Mouse (Mus musculus): Measurements from ENCODE around the gene Gm28230.

The Gm28230 gene

DNA sequence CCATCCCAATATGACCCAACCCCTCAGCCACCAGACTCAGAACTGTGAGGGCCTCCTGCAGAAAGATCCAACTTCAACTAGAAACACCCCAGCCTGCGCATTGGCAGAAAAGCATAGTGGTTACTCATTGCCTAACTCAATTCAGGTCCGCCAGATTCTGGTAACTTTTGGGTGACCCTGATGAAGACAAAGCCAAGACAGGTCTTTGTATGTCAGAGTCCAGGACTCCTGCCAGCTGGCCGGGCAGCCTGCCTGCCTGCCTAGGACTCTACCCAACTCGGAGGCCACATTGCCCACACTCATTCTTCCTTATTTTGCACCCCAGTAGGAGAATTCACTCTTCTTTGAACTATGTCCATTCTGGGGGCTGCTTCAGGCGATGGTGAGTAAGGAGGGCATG is at the start of gene Gm28230:
Gm28230 (plus strand) TSS at position 178 of the 400 bp plus-strand sequence.
- in situ Hi-C loops (cut with MboI), result no loop called here

DNA sequence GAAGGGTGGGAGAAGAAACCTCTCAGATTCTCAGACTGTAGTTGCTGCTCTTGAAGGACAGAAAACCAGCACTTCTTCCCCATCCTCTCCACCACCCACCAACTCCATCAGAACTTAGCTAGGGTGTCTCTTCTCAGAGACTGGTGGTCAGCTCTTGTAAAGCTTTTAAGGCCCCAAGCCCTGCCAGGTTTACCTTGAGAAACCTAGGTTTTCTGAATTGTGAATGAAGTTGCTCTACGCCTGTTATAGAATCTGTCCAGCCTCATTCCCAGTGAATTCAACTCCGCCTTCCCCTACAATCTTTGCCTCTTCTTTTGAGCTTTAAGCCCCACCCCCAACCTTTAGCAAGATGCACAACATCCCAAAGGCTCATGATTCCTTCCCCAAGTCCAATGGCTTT is 49.4 kb upstream of the Gm28230 start:
- in situ Hi-C loops (cut with MboI), result no loop called here

DNA sequence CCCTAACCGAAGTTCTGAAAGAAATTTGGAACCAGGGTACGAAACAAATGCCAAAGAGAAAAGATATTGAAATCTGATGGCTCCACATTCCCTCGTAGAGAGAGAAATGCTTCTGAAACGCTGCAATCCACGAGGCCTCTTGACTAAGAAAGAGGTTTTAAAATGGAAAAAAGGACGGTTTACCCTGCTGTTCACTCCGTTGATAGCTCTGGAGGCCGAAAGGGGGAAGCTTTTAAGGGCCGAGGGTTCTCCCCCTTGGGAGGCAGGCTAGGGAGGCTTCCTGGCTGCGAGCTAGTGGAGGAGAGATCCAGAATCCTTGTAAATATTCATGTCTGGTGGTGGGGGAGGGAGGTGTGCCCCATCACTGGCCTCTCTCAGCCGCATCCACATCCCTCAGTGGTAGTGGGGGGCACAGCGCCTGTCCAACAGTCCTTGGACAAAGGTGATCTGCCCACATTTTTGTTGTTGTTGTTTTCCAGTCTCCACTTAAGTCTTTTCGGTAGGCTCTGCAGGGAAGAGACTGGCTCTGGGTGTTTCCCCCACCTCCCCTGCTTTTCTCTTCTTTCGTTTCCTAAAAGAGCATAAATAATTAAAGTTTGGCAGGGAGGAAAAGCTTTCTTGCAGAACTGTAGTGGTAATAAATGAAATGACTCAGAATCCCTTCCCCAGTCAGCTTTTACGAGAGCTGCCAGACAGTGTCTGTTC is 47.5 kb upstream of the Gm28230 start, which contains the start of gene Hoxd11:
Hoxd11 (plus strand) TSS at position 667 of the 705 bp plus-strand sequence.
- in situ Hi-C loops (cut with MboI), result no loop called here

DNA sequence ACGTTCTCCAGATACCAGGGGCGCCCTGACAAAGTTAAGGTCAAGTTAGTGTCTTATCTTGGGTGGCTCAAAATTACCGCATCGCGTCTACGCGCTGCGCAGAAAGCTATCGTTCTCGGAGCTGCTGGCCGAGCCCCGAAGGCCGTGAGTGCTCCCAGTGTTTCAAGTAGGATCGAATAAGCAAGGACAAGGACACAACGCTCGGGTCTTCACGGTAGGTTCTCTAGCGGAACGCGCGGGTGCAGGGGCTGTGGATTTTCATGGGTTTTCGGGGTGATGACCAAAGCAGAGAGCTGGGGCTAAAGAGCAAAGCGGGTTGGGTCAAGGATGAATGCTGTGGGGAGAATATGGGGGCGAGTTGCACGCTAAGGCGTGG is 46.9 kb upstream of the Gm28230 start:
- in situ Hi-C loops (cut with MboI), result no loop called here

DNA sequence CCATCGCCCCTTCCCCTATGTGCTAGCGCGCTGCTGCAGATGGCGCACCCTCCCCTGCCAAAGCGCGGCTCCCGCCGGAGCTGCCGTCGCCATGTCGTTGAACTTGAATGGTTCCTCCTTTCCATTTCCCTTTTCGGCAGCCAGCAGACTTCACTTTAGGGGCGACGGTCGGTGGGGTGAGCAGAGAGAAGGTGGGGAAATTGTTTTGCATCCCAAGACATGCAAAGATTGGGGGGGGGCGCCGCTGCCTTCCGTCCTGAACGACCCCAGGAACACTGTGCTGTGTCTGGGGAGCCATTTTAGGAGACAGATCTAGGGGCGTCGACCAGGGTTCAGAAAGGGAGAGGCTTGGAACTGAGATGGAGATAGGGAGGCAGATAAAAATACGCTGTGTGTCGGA is 46.5 kb upstream of the Gm28230 start:
- in situ Hi-C loops (cut with MboI), result no loop called here

DNA sequence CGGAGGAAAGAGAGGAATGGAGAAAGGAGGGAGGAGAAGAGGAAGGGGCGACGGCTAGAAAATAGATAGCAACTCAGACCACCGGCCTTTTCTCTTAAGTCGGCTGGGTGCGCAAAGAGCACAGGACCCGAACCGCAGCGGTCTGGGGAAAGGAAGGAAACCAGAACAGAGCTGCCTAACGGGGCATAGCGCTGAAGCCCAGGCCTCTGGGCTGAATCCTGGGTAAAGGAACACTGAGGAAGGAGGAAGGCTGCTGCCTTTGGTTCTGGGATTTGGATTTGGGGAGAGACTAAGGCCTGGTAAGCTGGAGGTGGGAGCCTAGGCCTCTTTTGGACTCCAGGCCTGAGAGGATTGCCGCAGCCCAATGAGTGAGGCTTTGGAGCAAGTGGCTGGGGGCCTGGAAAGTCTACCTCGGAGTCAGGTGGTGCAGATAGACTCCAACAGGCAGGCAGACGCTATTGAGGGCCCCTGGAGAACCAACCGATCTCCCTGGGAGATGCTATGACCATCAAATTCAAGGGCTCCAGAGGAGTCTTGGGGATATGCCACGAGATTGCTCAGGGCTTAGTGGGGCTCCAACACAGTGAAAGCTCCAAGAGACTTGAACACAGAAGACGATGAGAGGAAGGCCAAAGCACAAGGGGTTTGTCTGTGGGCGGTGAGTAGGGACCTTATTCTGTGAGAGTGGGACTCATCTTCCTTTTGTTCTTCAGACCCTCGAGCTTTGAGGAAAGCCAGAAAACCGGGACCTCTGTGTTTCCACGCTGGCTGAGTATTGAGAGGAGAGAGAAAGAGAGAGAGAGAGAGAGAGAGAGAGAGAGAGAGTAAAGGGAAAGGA is 45.7 kb upstream of the Gm28230 start:
- in situ Hi-C loops (cut with MboI), result no loop called here

DNA sequence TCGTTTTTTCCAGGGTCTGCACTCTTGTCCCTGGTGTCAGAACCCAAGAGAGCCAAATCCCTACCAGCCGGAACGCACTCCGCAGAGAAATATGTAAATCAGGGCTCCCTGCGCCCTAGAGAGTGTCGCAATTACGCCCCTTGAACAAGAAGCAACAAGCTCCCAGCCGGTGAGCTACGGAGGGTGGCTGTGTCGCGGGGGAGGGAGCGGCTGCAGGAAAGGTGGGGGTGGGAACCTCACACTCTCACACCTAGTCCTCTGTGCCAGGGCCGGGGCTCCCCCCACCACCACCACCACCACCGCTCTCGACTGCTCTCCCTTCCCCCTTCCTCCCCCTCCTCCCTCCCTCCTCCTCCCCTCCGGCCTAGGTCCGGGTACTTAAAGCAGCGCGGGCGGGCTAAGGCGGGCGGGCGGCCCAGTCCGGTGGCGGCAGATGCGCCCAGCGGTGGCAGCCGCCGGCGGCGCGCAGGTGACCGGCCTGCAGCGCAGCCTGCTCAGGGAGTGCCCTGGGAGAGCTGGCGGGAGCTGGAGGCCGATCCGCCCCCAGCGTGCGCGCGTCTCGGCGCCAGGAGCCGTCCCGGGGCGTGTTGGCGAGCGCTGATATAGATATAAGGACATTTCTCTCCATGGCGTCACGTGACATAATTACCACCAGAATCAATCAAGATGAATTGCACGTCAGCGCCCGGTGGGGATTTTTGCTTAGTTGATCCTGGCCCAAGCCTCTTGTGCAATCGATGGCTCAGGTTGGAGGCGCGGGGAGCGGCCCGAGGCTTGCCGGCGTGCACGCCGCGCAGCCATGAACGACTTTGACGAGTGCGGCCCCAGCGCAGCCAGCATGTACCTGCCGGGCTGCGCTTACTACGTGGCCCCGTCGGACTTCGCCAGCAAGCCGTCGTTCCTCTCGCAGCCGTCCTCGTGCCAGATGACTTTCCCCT is 44.7 kb upstream of the Gm28230 start:
- in situ Hi-C loops (cut with MboI), result no loop called here

DNA sequence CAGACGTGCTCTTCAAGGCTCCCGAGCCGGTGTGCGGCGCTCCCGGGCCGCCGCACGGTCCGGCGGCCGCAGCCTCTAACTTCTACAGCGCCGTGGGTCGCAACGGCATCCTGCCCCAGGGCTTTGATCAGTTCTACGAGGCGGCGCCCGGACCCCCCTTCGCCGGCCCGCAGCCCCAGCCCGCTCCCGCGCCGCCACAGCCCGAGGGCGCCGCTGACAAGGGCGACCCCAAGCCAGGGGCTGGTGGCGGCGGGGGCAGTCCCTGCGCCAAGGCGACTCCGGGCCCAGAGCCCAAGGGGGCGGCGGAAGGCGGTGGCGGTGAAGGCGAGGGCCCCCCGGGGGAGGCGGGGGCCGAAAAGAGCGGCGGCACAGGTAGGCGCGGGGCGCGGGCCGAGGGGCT is 43.7 kb upstream of the Gm28230 start:
- in situ Hi-C loops (cut with MboI), result no loop called here

DNA sequence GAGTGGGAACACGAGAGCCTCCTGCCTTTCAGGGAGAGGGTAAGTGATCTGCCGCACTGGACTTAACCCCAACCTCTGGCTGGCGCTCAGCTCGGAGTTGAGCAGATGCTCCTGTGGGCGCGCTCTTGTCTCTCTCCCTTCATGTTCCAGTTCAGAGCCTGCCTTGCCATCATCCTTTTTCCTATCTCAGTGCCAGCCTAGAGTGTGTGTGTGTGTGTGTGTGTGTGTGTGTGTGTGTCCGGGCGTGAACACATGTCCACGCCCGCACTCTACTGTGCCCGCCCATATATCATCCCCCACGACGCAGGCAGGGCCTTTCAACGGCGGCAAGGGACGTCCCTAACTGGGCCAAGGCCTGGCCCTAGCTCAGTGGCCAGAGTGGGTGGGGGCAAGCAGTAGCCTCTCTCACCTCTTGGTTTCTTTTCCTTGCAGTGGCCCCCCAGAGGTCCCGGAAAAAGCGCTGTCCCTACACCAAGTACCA is 43.0 kb upstream of the Gm28230 start:
- in situ Hi-C loops (cut with MboI), result no loop called here

DNA sequence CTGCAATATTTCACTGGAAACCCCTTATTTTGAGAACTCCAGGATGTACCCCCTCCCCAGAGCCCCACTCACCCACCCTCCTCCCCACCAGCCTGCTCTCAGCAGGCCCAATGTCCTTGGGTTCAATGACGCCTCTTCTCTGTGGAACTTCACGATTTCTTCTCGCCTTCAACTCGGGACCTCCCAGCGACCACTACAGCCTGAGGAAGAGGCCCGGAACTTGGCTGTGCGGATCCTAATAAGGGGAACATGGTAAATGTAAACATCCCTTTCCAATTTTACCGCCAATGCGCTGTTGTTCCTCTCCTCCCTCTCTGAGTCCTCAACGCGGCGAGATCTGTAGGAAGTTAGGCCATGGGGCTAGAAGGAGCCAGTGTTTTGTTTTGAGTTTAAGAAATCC is 42.4 kb upstream of the Gm28230 start:
- in situ Hi-C loops (cut with MboI), result no loop called here

DNA sequence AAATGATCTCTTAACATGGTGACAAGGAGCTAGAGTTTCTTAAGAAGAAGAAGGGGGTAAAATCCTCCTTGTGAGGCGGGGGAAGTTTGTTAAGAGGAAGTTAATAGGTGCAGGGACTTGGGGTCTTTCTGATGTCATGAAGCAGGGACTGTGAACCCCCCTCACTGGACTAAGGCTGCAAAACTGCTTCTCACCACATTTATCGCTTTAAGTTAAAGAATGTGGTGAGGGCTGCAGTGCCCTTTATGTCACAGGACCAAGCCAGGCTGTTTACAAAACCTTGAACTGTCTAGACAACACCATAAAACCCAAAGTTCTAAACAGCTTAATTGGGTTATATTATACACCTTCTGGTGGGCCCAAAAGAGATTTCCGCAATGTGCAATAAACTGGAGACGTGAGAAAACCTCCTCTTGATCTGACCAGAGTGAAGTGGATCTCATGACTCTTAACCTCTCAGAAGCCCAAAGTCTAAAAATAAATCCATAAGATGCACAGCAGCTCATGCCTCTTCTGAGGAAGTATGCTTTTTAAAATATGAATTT is 41.4 kb upstream of the Gm28230 start:
- in situ Hi-C loops (cut with MboI), result no loop called here

DNA sequence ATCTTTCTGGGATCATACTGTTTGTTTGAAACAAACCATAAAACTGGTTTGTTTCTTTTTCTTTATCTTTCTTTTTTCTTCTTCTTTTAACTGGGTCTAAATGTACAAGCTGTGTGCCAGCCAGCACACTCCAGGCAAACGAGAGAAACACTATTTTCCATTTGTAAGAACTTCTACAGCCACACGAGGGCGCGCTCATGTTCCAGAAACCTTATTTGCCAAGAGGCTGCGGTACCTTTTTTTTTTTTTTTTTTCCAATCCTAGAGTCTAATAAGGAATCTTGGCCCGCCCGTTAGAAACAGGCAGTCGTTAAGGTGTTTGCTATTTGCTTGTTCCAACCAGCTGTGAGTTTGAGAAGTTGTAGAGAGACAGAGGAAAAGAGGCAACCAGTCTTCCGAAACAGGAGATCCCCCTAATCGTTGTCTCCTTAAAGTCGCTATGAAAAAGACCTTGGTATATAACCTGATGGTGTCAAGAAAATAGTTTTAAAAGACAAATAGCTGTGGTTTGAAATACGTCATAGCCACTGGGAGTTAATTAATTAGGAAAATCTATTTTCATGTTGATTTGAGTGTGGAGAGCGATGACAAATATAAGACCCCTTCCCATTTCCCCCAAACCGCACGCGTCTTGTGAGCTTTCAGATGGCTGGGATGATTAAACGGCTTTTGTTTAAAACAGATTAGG is 40.1 kb upstream of the Gm28230 start:
- in situ Hi-C loops (cut with MboI), result no loop called here

DNA sequence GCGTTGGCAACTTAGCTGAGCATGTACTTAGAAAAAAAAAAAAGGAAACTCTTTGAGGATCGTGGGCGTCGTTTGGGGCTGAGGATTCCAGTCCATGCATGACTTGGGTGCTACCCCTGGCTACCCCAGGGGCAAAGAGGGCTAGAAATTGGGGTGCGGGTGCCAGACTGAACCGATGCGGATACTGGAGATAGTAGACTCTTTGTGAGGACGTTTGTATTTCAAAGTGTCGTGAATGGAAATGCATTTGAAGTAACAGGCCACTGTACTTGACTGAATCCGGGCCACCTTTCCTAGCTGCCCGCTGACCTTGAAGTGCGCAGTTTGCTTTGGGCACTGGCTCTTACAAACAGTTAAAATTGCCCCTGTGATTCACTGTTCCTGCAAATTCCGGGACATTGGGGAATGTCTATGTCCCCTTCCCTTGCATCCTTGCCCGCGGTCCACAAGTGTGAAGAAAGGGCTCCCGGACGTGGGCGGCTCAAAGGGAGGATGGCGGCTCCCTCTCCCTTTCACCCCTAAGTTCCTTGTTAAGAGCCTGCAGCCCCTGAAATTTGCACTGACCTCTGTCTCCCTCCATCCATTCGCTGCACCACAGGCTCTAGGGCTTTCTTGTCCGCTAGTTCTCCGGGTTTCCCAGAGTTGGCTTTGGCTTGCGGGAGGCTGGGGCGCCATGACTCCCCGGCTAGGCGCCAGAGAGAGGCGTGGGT is 39.4 kb upstream of the Gm28230 start:
- in situ Hi-C loops (cut with MboI), result no loop called here

DNA sequence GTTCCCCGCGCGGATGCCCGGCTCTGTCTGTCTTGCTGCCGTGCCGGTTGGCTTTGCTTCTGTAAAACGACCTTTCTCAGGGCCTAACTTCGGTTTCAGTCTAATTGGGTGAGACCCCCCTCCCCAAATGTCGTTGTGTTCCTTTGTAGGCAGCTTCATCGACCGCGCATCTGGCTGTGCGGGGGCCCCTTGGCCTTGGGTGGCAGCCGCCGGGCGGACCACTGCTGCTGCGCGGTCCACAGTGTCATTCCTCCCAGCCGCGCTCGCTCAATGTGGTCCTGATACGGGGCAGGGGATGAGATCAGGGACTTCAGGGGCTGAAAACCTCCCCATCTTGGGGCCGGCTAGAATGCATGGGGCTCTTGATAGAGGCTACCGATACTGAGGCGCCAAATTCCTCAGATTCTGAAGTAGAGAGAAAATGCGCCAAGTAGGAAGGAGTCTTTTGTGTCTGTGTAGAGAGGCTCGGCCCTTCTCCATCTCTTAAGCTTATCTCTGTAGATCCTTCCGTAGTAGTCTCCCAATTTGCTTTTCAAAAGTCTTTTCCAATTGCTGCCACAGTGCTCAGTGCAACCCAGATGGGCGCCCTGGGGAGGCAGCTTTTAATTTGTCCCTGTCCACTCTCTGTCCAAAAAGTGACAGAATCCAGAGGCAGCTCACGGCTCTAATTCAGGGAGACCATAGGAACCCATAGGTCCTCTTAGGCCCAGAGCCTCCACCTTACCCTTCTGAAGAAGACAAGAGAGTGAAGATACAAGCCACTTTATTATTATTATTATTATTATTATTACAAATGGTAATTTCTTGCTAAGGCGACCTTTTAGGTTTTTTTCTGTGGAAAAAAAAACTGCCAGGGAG is 38.6 kb upstream of the Gm28230 start:
- in situ Hi-C loops (cut with MboI), result no loop called here

DNA sequence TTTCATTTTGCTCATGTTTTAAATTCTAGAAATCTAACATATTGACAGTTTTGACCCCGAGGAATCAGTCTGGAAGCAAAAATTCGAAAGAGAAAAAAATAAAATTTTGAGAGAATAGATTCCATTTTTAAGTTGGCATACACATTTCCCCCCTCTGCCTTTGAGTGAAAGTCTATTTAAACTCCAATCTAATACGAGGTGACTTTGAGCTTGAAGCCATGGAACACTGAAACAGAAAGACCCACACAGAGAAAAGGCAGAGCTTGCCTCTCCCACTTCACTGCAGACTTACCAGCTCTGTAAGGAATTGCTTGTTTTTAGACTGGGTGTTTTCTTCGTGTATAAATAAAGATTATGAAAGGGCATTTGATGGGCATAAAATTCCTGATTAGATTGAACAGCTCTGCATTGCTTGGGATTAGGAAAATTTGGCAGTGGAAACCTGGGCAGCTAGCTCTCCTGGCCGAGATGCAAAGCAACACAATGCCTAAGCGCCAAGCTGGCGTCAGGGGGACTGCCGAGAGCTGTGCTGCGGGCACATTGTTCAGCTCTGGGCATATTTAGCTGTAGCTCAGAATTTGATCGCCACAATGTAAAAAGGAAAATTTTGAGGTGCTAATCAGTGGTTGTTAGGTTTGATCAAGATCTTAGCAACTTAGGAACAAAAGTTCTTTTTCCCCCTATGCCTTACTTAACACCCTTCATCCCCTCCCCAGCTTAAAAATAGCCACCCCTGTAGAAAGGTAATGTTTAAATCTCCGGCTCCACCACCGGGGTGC is 37.5 kb upstream of the Gm28230 start:
- in situ Hi-C loops (cut with MboI), result no loop called here

DNA sequence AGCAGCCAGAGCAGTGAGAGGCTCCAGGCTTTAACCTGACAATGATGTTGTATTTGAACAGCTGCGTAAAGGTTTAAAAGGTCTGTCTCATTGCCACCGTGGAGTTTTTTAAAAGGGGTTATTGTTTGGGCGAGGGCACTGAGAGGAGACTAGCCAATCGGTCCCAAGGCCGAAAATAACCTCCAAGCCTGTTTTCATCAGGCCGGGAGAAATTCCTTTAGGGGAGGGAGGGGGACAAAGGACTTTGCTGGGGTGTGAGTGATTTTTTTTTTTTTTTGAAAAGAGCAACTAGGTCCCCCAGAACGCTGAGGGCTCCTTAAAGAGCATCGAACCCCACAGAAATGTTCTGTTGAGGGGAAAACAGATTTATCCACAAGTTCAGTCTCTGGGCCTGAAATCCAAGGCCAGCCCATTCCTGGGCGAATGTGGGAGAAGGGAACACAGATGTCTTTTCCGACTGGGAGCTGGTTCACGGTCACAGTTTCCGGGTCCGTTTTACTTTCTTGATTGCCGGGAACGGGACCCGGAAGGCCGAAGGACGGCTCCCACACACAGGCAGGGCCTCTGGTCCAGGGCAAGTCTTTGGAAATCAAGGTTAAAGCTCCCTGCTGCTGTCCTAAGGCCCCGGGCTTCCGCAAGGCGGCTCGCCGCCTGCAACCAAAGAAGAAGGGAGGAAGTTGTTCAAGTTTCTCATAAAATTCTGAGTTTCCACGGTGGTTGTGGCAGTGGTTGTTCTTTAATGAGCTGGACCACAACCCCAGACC is 36.8 kb upstream of the Gm28230 start:
- in situ Hi-C loops (cut with MboI), result no loop called here

DNA sequence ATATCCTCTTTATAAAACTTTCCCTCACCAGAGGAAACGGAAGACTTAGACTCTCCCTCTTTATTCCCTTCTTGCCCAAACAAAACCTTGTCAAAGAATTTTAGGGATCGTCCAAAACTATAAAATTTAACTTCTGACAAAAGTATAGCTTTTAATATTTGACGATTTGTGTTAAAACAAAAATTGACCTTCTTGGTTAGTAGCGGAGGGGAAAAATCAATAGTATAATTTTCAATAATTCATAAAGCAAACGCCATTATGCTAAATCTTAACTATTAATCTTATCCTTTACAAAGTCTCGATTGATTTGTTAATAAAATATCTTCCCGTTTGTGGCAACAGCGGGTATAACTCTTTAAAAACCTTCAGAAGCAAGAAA is 36.2 kb upstream of the Gm28230 start:
- in situ Hi-C loops (cut with MboI), result no loop called here
